Mouse (Mus musculus) MEL (cell line): Measurements from ENCODE around the gene Mapk7. TPM values are rescaled to one million over a fixed set of nuclear protein-coding genes. Genes with fewer than 3 reads are reported as not detected.

Source experiments
- DNase-seq: peaks from one replicate; pipeline ENCODE4 v3.0.0; 2011; ENCODE audit warnings: low read depth, low spot score
- H3K27ac ChIP-seq: 2 replicates; pipeline ENCODE4 v1.5.1; 2012; ENCODE audit warnings: low read depth, mild to moderate bottlenecking, control low read depth, low read length, moderate library complexity; ENCODE audit not compliant: control insufficient read depth
- H3K27me3 ChIP-seq, 2 experiments: fragments of 150-350 bp in 1 of 2; sonication (generic) in 1 of 2; 2 replicates each; pipeline ENCODE4 v1.6.1; 2012; ENCODE audit warnings: low read length in 2 of 2, mild to moderate bottlenecking in 2 of 2, improper control_type of control experiment in 1 of 2, moderate library complexity in 1 of 2; ENCODE audit not compliant: insufficient read depth in 2 of 2, control insufficient read depth in 1 of 2
- H3K36me3 ChIP-seq, 2 experiments: 2 replicates each; pipeline ENCODE4 v1.6.1; 2012 to 2014; ENCODE audit warnings: low read length in 2 of 2, improper control_type of control experiment in 1 of 2, inconsistent platforms in 1 of 2, mild to moderate bottlenecking in 1 of 2; ENCODE audit not compliant: insufficient read depth in 2 of 2, control insufficient read depth in 1 of 2
- H3K4me1 ChIP-seq, 2 experiments: fragments of 150-350 bp in 1 of 2; sonication (generic) in 1 of 2; 2 replicates each; pipeline ENCODE4 v1.6.1; 2012; ENCODE audit warnings: low read length in 2 of 2, improper control_type of control experiment in 1 of 2, mild to moderate bottlenecking in 1 of 2; ENCODE audit not compliant: insufficient read depth in 2 of 2, control insufficient read depth in 1 of 2
- H3K4me3 ChIP-seq, 2 experiments: fragments of 150-350 bp in 1 of 2; sonication (generic) in 1 of 2; 2 replicates each; pipeline ENCODE4 v1.5.1; 2012; ENCODE audit warnings: low read depth in 2 of 2, low read length in 2 of 2, mild to moderate bottlenecking in 2 of 2, moderate library complexity in 2 of 2, control low read depth in 1 of 2, improper control_type of control experiment in 1 of 2; ENCODE audit not compliant: control insufficient read depth in 1 of 2, insufficient read depth in 1 of 2
- H3K79me2 ChIP-seq: 2 replicates; pipeline ENCODE4 v1.6.1; 2012; ENCODE audit warnings: mild to moderate bottlenecking, low read length, moderate library complexity; ENCODE audit not compliant: control insufficient read depth, poor library complexity, insufficient read depth
- H3K9ac ChIP-seq: 2 replicates; pipeline ENCODE4 v1.6.1; 2012; ENCODE audit warnings: low read depth, mild to moderate bottlenecking, control low read depth, low read length, moderate library complexity; ENCODE audit not compliant: control insufficient read depth, poor library complexity, severe bottlenecking
- H3K9me3 ChIP-seq: fragments of 150-350 bp; sonication (generic); replicated peaks from 2 replicates; pipeline ENCODE4 v1.6.1; 2012; ENCODE audit warnings: mild to moderate bottlenecking, low read length, improper control_type of control experiment, moderate library complexity; ENCODE audit not compliant: insufficient read depth
- BHLHE40 ChIP-seq: IDR thresholded peaks from 2 replicates; pipeline ENCODE4 v1.6.1; 2012; ENCODE audit warnings: low read depth, mild to moderate bottlenecking, inconsistent platforms, low read length, improper control_type of control experiment, borderline replicate concordance
- CHD1 ChIP-seq: IDR thresholded peaks from 2 replicates; pipeline ENCODE4 v1.6.1; 2012; ENCODE audit warnings: low read depth, mild to moderate bottlenecking, inconsistent platforms, low read length, improper control_type of control experiment
- CHD2 ChIP-seq: IDR thresholded peaks from 2 replicates; pipeline ENCODE4 v1.6.1; 2011; ENCODE audit warnings: low read length, improper control_type of control experiment
- CTCF ChIP-seq, 3 experiments: IDR thresholded peaks in 2 of 3; conservative IDR thresholded peaks in 1 of 3; 2 replicates each; pipeline ENCODE4 v1.5.1; 2011 to 2012; ENCODE audit warnings: low read length in 3 of 3, low read depth in 2 of 3, mild to moderate bottlenecking in 2 of 3, improper control_type of control experiment in 1 of 3, inconsistent platforms in 1 of 3, mixed read lengths in 1 of 3, moderate library complexity in 1 of 3; ENCODE audit not compliant: control insufficient read depth in 1 of 3, insufficient read depth in 1 of 3, poor library complexity in 1 of 3, severe bottlenecking in 1 of 3
- ETS1 ChIP-seq: IDR thresholded peaks from 2 replicates; pipeline ENCODE4 v1.6.1; 2012; ENCODE audit warnings: low read depth, mild to moderate bottlenecking, inconsistent platforms, low read length, improper control_type of control experiment, moderate library complexity
- HCFC1 ChIP-seq: IDR thresholded peaks from 2 replicates; pipeline ENCODE4 v1.6.1; 2012; ENCODE audit warnings: low read depth, mild to moderate bottlenecking, inconsistent platforms, low read length, improper control_type of control experiment, moderate library complexity
- MAZ ChIP-seq: IDR thresholded peaks from 2 replicates; pipeline ENCODE4 v1.6.1; 2012; ENCODE audit warnings: low read depth, mild to moderate bottlenecking, inconsistent platforms, low read length, improper control_type of control experiment
- MXI1 ChIP-seq: IDR thresholded peaks from 2 replicates; pipeline ENCODE4 v1.6.1; 2011; ENCODE audit warnings: mild to moderate bottlenecking, low read depth, low read length, improper control_type of control experiment
- MYB ChIP-seq: IDR thresholded peaks from 2 replicates; pipeline ENCODE4 v1.6.1; 2011; ENCODE audit warnings: mild to moderate bottlenecking, low read depth, low read length, improper control_type of control experiment
- MYC ChIP-seq: IDR thresholded peaks from 2 replicates; pipeline ENCODE4 v1.6.1; 2011; ENCODE audit warnings: low read depth, mild to moderate bottlenecking, low read length, improper control_type of control experiment, moderate library complexity
- NELFE ChIP-seq: IDR thresholded peaks from 2 replicates; pipeline ENCODE4 v1.6.1; 2011; ENCODE audit warnings: low read depth, low read length, improper control_type of control experiment
- NRF1 ChIP-seq: IDR thresholded peaks from 2 replicates; pipeline ENCODE4 v1.6.1; 2014; ENCODE audit warnings: low read depth, mild to moderate bottlenecking, inconsistent platforms, low read length, improper control_type of control experiment, moderate library complexity; ENCODE audit not compliant: poor library complexity, insufficient read depth, severe bottlenecking
- POLR2A ChIP-seq, 2 experiments: IDR thresholded peaks; 2 replicates each; pipeline ENCODE4 v1.6.1; 2011 to 2012; ENCODE audit warnings: low read length in 2 of 2, mild to moderate bottlenecking in 2 of 2, control low read depth in 1 of 2, improper control_type of control experiment in 1 of 2, low read depth in 1 of 2, moderate library complexity in 1 of 2; ENCODE audit not compliant: control insufficient read depth in 1 of 2, insufficient read depth in 1 of 2, poor library complexity in 1 of 2
- POLR2AphosphoS5 ChIP-seq: IDR thresholded peaks from 2 replicates; pipeline ENCODE4 v1.6.1; 2012; ENCODE audit warnings: low read depth, borderline replicate concordance, mild to moderate bottlenecking, inconsistent platforms, low read length, moderate library complexity, mixed read lengths
- RAD21 ChIP-seq: IDR thresholded peaks from 2 replicates; pipeline ENCODE4 v1.6.1; 2011; ENCODE audit warnings: mild to moderate bottlenecking, low read depth, low read length, improper control_type of control experiment
- RCOR1 ChIP-seq: IDR thresholded peaks from 2 replicates; pipeline ENCODE4 v1.6.1; 2012; ENCODE audit warnings: low read depth, mild to moderate bottlenecking, inconsistent platforms, low read length, improper control_type of control experiment
- SIN3A ChIP-seq: IDR thresholded peaks from 2 replicates; pipeline ENCODE4 v1.6.1; 2012; ENCODE audit warnings: low read length, improper control_type of control experiment, inconsistent platforms
- SMC3 ChIP-seq: IDR thresholded peaks from 2 replicates; pipeline ENCODE4 v1.6.1; 2011; ENCODE audit warnings: low read depth, low read length, improper control_type of control experiment
- TAL1 ChIP-seq: IDR thresholded peaks from 2 replicates; pipeline ENCODE4 v1.6.1; 2012; ENCODE audit warnings: mild to moderate bottlenecking, inconsistent platforms, low read length, moderate library complexity, mixed read lengths
- TCF12 ChIP-seq: IDR thresholded peaks from 2 replicates; pipeline ENCODE4 v1.6.1; 2014; ENCODE audit warnings: low read depth, mild to moderate bottlenecking, inconsistent platforms, low read length, improper control_type of control experiment, moderate library complexity
- UBTF ChIP-seq: IDR thresholded peaks from 2 replicates; pipeline ENCODE4 v1.6.1; 2012; ENCODE audit warnings: low read depth, mild to moderate bottlenecking, inconsistent platforms, low read length, improper control_type of control experiment, moderate library complexity, borderline replicate concordance; ENCODE audit not compliant: insufficient read depth
- USF1 ChIP-seq: IDR thresholded peaks from 2 replicates; pipeline ENCODE4 v1.6.1; 2014; ENCODE audit warnings: low read depth, mild to moderate bottlenecking, inconsistent platforms, low read length, improper control_type of control experiment, moderate library complexity
- ZC3H11A ChIP-seq: IDR thresholded peaks from 2 replicates; pipeline ENCODE4 v1.6.1; 2012; ENCODE audit warnings: low read depth, mild to moderate bottlenecking, inconsistent platforms, low read length, improper control_type of control experiment
- ZMIZ1 ChIP-seq: IDR thresholded peaks from 2 replicates; pipeline ENCODE4 v1.6.1; 2012; ENCODE audit warnings: low read depth, mild to moderate bottlenecking, inconsistent platforms, low read length, improper control_type of control experiment, moderate library complexity
- ZNF384 ChIP-seq: IDR thresholded peaks from 2 replicates; pipeline ENCODE4 v1.6.1; 2012; ENCODE audit warnings: low read depth, mild to moderate bottlenecking, inconsistent platforms, low read length, improper control_type of control experiment
- polyA plus RNA-seq, 2 experiments: library from polyadenylated mRNA; stranded (reverse) in 1 of 2; unstranded in 1 of 2; fragments of >175 nt in 1 of 2; fragments of >200 nt in 1 of 2; gene quantifications; 2 replicates each; pipeline versions ENCODE4 v1.2.1 to v1.2.4; 2012; ENCODE audit warnings: low replicate concordance in 2 of 2, low read depth in 1 of 2; ENCODE audit not compliant: insufficient read length in 2 of 2, insufficient read depth in 1 of 2, missing spikeins in 1 of 2
- total RNA-seq: library from RNA; depleted of rRNA; stranded (reverse); fragments of 300-350 nt; gene quantifications from 2 replicates; pipeline ENCODE4 v1.2.3, GENCODE M21; 2012

Gene Mapk7
- total and polyA plus RNA-seq, 3 experiments: 12.6 to 25.3 TPM; not detected in 1

DNA sequence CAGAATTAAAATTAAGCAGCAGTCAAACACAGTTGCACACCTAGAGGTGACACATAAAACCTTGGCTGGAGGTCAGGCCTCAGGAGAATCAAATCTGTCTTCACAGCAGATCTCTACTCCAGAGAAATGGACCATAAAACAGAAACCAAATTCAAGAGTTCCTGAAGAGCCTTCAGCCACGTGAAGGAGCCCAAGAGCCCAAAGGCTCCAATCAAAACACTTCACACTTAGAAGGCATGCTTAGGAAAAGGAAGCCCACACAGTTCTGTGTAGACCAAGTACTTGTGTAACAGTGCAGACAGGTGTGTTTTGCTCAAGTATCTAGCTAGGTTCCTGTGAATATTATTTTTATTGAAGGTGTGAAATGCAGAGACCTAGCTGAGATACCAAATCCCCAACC, 41.3 kb upstream of the Mapk7 start:
- no peaks in the 10 kb centered on the region for H3K27me3 ChIP-seq
- no peak for DNase-seq
- peaks cover 0 to 5% of the 10 kb centered on the region in 2 experiments; a peak in 2 of 4 replicates for H3K4me1 ChIP-seq
- H3K36me3 ChIP-seq: peaks cover 0 to 4% of the 10 kb centered on the region in 2 experiments; a peak in 2 of 4 replicates
- no peak overlapping the region for H3K4me3 ChIP-seq
- TF ChIP-seq HCFC1 (no peak), NELFE (no peak), RCOR1 (no peak), TAL1 (no peak), CTCF (IDR thresholded peaks at IDR 0.05 in 2 of 3, conservative IDR thresholded peaks at IDR 0.05 in 1 of 3; ENCODE audit: control insufficient read depth in 1 of 3, insufficient read depth in 1 of 3, low read depth in 2 of 3, low read length in 3 of 3, poor library complexity in 1 of 3, severe bottlenecking in 1 of 3) (no peak), POLR2A (IDR thresholded peaks at IDR 0.05; ENCODE audit: control insufficient read depth in 1 of 2, insufficient read depth in 1 of 2, low read depth in 1 of 2, low read length in 2 of 2, poor library complexity in 1 of 2) (no peak), NRF1 (no peak), ETS1 (no peak), MYB (no peak), ZMIZ1 (no peak), TCF12 (no peak), POLR2AphosphoS5 (no peak), CHD2 (no peak), MYC (no peak), MAZ (no peak), SMC3 (no peak), RAD21 (no peak), UBTF (no peak), ZC3H11A (no peak)
- H3K27ac ChIP-seq: no peak overlapping the region
- H3K9me3 ChIP-seq: no peaks in the 10 kb centered on the region
- no peaks in the 10 kb centered on the region for H3K79me2 ChIP-seq
- no peak overlapping the region for H3K9ac ChIP-seq

DNA sequence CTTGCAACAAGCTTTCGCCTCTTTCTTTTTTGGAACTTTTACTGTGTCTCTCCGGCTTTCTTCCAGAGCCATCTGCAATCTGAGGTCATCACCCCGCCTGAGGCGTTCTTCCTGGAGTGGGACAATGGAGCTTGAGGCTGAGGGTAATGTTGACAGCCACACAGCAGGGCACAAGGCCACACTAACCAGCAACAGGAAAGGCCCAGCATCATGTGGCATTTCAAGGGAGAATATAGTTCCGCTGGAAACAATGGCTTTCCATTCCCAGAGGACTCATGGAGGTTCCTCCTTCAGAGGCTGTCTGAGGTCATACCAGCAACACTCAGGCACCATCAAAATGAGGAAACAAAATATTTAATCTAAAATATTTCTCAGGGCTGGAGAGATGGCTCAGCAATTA, 39.4 kb upstream of the Mapk7 start:
- no peak for DNase-seq
- no peaks in the 10 kb centered on the region for H3K79me2 ChIP-seq
- H3K4me1 ChIP-seq: peaks cover 0 to 5% of the 10 kb centered on the region in 2 experiments; a peak in 2 of 4 replicates
- TF ChIP-seq MXI1 (no peak), MYC (no peak), USF1 (no peak), UBTF (no peak), BHLHE40 (no peak), POLR2A (IDR thresholded peaks at IDR 0.05; ENCODE audit: control insufficient read depth in 1 of 2, insufficient read depth in 1 of 2, low read depth in 1 of 2, low read length in 2 of 2, poor library complexity in 1 of 2) (no peak), CHD1 (no peak), MAZ (no peak), SIN3A (no peak), ZNF384 (no peak)
- H3K9ac ChIP-seq: no peak overlapping the region
- H3K4me3 ChIP-seq: no peak overlapping the region
- H3K27ac ChIP-seq: no peak overlapping the region
- no peaks in the 10 kb centered on the region for H3K27me3 ChIP-seq
- peaks cover 0 to 4% of the 10 kb centered on the region in 2 experiments; a peak in 2 of 4 replicates for H3K36me3 ChIP-seq
- H3K9me3 ChIP-seq: no peaks in the 10 kb centered on the region
